Mouse (Mus musculus) cerebellum, postnatal 10 days (tissue): ENCODE data around the gene Mgll.

ENCODE experiments used
- DNase-seq, 2 experiments: peaks; one replicate each; pipeline ENCODE4 v3.0.0; 2021; ENCODE audit warnings: mixed read lengths in 2 of 2

Mgll gene

DNA sequence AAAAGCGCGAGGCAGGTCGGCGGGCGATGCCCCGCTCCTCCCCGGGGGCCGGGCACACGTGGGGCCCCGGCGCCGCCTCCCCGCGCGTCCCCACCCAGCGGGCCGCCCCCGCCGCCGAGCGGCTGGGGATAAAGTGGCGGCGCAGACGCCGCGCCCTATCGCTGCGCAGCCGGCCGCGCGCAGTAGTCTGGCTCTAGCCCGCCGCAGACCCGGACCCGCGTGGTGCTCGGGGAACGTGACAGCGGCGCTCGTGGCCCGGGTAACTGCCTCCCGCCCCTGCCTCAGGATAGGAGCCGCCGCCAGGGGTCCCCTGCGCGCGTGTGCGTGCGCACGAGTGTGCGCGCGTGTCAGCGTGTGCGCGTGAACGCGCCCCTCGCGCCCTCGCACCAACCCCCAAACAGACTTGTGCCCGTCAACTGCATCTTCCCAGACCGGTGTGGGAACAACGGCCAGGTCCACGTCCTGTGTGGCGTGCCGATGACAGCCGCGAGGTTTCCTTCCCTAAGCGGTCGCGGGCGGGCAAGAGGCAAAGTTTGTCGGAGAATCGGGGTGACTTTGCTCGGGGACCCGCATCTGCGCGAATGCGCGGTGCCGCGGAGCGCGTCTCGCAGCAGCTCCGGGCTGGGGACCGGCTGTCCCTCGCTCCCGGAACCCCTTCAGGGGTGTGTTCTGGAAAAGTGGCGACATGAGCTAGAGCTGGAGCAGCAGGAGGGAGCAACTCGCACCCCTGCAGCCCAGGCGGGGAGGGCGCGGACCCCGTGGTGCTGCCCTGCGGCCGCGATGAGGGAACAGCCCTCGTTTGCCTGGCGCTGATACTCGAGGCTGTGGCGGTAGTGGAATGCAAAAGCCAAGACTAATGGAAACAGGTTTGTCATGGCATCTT lies at the start of gene Mgll:
Mgll (plus strand) TSS at position 100 of the 883 bp plus-strand sequence.
- DNase-seq = peak; percentile 88 to 89

DNA sequence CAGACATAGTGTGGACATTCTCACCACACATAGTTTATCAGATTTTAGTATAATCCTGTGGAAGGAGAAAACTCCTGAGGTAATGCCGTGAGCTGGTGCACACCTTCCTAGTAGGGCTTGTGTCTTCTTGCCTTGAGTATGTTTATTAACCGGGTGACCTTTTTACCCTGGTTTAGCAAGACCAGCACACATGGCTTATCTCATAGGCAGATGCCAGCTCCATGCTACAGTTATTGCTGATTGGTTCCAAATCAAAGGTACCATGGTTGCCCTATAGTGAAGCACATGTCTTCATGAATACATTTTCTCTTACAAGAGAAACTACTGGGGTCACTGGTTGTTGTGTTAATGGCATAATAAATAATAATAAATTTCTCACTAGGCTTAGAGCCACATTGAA lies 48.4 kb upstream of the Mgll start:
- DNase-seq = no peak

DNA sequence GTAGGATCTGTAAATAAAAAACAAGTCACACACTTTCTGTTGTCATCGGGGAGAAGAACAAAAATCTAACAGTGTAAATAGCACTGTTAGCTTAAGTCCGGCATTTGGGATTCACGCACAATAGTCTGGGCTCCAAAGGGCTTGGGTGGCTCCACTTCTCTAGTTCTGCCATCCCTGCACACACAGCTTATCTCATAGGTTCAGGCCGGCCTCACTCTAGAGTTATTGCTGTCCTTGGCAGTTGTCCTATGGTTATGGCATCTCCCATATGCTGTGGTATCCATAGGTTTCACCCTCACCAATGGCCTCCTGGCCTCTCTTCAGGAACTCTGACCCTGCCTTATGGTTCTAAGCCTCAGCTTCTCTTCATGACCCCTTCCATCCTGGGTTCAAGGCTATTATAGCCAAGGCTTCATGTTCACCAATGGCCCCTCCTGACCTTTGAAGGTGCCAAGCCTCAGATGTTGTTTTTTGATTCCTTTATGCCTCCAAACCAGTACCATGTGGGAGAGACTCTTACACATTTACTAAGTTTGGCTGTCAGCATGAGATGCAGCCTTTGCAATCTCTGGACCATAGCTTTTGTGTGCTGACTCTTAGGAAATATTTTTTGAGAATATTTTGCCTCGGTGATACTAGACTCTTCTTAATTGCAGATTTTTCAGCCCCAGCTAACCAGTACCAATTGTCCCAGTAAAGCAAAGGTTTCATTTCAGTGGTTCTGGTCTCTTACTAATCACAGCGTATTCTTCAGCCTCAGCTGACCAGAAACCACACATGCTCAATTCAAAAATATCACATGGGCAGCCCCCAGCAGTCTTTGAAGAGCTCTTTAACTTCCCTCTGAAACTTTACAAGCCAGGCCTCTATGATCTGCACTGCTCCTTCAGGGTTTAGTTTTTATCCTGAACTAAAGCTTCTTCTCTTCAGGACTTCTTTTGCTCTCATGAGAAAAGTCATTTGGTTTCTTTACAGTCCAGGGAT lies 47.2 kb upstream of the Mgll start:
- DNase-seq = no peak

DNA sequence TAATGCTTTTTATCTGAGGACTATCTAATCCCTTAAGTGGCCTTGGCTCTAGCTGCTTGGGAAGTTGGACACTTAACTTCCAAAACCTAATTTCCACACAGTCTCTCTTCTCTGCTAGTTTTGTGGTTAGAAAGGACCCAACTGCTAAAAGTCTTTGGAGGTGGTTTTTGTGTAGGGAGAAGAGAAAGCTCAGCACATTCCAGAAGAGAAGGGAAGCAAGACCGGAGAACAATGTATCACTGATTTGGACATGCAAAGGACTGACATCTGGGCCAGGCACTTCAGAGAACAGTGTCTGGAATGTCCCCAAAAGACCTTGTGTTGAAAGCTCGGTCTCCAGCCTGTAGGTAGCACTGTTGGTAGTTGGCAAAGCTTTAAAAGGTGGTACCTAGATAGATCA lies 46.5 kb upstream of the Mgll start:
- DNase-seq = no peak

DNA sequence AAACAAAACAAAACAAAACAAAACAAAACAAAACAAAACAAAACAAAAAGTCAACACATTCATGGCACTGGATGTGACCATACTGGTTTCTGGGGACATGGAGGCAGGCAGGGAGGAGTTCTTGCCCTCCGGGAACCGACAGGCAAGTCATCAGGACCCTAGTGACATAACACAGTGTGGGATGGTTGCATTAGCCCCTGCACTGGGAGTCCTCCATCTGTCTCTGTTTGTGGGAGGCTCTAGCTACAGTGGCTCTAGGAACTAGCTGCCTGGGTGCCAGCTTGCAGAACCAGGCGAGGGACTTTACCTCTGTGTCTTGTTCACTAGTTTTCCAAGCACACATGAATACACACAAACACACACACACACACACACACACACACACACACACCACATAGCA lies 43.2 kb upstream of the Mgll start:
- DNase-seq = no peak

DNA sequence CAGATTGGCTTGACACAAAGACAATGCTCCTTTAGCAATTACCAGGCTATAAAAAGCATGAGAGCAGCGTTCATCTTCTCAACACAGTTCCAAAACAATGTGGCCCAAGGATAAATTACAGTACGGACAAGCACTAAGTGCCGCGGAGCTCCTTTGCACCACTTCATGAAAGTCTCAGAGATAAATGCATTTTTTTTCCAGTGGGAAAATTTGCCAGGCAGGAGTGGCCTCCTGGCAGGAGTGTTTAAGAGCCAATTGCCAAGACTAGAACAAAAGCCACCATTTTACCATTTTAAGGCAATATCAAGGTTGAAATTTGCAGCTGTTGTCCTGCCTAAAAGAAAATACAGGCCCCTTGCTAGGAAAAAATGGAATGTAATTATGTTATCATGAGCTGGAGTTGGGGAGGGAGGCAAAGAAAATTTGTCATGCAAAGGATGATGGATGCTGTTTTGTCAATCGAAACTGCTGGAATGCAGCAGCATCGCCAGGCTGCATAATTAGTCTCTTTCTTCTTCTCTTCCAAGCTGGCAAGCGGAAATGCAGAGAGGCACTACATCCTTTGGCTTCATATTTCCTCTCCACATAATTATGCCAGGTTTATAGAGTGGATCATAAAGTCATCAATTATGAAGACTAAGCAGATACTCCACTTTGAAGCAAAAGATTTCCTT lies 40.7 kb upstream of the Mgll start:
- no peak for DNase-seq

DNA sequence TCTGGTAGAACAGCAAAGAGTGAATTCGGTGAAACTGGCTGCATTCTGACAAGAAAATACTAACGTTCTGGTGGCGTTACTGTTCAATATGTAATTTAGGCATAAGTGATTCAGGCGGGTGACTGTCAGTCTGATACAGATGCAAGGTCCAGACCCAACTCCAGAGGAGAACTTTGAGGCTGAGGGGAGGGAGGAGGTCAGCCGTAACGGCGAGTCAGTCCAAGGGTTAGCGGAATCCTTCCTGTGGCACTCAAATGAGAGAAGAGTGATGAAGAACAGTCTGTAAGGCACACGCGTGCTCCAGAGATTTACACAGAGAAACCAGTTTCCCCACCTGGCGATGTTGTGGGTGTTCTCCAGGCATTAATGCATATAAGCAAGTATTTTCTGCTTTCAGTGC lies 36.0 kb upstream of the Mgll start:
- DNase-seq = no peak

DNA sequence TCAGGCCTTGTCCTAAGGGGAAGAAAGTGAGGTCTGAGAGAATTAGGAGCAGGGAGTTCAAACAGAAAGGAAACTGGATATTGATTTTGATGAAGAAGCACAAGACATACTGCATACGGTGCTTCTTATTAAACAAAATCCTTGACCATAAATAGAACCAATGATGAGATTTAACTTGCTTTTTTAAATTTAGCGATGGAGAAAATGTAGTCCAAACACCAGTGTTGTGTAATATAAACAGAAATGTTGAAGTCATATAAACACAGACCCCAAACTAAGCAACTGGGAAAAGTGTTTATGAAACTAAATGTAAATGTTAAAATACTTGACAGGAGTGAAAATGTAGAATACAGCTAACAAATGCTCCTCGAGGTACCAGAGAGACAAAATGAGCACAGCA lies 35.5 kb upstream of the Mgll start:
- DNase-seq = no peak

DNA sequence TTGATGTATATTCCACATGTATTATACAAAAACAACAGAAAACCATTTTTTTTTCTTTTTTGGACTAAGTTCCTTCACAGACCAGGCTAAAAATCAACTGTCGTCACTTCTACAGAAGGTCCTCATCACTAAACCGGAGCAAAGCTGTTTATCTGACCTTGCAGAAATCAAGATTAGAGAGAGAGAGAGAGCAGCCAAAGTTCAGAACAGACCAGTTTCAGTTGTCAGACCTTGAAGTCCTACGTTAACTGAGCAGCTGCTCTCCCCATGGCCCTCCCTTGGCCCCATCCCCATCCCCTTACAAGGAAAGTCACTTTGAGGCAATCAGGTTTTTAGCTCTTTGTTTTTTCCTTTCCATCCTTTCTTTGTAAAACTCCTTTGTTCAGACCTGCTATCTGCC lies 34.0 kb upstream of the Mgll start:
- DNase-seq = no peak

DNA sequence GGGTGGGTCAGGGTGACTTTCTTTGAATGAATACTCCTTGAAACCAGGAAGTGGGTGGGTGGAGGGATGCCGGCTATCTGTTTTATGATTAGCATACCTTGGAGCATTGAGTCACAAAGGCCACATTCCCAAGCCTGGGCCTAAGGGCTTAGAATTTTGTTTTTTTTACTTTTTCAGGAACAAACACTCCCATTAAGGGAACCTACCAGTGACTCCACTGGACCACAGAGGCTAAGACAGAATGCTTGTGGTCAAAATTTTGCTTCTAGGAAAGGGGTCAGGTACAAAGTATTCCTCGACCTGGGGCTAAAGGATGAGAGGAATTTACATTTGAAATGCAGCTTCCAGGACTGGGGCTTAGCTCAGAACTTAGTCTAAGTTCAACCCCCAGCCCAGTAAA lies 32.9 kb upstream of the Mgll start:
- no peak for DNase-seq

DNA sequence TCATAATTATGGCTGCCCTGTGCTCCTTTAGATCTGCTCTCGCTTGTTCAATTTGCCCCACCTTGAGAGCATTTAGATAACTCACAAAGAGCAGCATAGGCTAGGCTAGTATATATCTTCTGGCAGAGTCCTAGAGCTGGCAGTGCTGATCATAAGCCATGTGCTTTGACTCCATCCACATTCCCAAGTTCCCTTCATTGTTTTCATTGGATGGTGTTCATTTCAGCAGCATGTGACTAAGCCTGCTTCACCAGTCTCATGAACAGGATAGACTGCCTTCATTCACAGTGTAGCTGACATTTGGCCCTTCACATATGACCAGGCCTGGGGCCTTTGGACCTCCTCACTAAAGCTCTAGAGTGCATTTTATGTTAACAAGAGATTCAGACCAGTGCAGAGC lies 21.3 kb upstream of the Mgll start:
- DNase-seq = no peak

DNA sequence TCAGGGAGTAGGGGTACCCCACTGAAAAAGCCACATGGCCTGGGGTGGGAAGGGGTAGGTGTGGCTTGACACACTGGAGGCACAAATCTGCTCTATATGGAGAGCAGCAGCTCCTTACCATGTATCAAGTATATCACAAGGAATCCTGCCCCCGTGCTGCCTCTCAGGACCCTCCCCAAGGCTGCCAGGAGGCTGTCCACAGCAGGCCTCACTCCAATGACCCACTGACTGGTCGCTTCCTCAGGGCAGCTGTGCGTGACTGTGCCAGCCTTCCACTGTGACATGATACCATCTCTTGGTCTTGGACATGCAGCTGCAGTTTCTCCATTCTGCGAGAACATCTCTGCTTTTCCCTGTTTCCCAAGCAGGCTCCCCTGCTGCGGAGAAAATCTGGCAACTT lies 20.5 kb upstream of the Mgll start:
- peak in 1 of 2 experiments; percentile 28 for DNase-seq

DNA sequence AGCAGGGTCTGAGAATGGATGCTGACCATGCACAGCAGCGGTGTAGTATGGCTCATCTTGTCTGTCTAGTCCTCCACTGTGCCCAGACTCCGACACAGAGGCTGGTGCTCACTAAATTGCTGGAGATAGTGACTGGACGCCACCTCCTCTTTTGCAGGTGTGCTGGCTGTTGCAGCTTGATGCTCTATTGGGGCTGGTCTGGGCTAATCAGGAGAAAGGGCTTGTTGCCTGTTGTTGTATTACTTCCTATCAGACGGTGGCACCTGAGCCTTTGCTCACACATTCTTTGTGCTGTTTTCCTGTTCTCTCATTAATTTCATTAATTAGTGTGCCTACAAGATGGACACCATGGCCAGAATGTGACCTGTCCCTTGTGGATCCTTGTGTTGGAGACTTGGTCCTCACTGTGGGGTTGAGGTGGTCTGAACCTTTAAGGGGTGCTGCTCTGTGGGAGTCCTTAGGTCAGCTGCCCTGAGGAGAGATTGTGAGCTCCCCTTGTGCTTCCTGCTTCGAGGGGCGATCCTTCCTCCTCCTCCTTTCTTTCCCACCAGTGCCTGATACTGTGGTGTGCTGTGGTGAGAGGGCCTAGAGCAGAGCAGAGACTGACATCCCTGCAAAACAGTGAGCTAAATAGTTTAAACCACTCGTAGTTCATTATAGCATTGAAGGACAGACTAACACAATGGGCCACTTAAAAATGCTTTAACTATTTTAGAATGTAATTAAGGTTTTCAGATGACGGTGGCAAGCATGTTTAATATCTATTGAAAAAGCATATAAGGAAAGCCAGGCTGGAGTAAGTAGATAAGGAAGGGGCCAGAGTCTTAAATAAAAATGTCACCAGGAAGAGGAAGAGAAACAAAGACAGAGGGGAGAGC lies 15.6 kb upstream of the Mgll start:
- no peak for DNase-seq

DNA sequence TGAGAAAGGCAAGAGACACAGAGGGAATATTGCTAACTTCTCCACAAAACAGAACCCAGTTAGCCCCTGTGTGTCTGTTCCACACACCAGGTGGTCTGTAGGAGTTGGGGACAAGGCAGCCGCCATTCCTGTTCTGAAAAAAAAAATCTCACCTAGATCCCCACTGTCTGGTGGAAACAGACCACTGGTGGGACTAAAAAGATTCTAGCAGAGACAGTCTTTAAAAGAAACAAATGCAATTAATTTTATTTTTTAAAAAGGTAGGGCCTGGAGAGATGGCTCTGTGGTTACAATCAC lies 15.0 kb upstream of the Mgll start:
- DNase-seq = no peak

DNA sequence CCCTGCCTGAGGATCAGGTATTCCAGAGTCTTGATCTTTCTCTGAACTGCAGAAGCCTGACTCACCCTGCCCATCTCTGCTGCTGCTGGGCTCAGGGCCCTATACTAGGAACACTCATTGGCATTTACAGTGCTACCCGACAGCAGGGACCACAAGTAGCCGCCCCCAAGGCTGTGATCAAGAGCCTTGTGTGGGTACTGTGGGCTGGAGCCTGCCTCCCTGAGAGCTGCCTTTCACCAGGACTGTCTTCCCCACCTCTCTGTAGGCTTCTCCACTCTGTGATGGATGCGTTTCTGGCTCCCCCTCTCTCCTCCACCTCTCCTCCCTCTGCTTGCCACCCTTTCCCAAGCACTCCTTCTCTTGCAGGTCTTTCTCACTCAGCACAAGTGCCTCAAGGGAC lies 12.9 kb upstream of the Mgll start:
- no peak for DNase-seq

DNA sequence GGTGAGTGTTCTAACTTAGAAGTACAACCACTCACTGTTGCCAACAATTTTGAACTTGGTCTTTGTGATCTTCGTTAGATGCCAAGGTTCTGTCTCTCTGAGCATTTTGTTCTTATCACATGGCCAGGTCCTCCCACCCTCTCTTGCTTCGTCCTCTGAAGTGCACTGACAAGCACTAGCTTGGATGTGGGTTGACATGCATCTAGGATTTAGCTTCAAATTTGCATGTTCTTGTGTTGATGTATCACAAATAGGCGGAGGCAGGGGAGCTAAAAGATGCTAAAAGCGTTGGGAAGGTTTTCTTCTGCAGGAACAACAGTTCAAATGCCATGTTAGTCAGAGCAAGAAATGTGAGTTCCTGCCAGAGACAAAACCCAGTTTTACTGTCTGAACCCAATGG lies 12.1 kb upstream of the Mgll start:
- no peak for DNase-seq

DNA sequence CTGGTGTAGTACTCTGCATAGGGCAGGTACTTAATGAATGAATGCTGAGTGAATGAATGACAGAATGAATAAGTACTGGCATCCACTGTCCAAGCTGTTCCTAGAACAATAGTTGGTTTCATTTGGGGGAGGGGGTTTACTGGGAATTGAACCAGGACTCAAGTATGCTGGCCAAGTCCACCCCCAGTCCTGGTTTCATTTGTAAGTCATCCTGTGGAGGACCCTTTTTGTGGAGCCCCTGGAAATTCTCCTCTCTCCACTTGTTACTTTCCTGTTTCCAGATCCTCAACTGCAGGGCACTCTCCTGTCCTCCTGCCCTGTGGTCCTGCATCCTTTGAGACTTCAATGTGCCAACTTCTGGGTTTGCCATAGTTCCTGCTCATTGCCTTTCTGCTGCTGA lies 10.9 kb upstream of the Mgll start:
- no peak for DNase-seq

DNA sequence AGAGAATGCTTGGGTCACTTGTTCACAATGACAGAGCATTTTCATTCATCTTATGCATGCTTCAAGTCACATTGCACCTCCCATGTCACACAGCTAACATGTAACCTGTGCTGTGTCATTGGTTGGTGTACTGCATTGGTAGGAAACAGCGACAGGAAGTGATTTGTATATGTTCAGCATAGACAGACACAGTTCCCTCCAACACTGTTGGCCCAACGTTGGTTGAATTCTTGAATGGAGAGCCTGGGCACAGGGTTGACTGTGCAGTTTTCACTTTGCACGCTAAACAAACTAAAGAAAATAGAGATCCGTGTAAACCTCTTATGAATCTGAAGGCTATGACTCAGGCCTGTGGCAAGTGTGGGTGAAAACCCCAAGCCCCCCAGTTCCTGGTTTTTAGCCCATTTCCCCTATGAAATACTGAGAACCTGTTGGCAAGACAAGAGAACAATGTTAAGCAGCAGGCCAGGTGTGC lies 10.0 kb upstream of the Mgll start:
- DNase-seq = no peak

DNA sequence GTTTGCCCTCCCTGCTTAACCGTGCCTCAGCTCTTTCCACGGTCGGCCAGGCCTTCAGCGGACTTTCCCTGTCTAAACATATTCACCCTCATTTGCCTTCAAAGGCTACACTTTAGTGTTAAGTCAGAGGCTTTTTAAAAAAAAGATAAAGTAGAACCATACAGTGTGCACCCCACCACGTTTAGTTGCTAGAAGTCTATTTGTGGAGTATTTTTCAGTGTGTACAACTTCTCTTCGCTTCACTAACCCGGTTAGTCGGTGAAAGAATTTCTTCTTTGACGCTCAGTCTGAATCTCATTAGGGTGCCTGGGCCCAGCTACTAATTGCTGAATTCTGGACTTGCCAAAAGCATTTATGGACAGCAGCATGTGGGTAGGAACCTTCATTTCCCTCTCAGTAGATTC lies 8.8 kb upstream of the Mgll start:
- no peak for DNase-seq

DNA sequence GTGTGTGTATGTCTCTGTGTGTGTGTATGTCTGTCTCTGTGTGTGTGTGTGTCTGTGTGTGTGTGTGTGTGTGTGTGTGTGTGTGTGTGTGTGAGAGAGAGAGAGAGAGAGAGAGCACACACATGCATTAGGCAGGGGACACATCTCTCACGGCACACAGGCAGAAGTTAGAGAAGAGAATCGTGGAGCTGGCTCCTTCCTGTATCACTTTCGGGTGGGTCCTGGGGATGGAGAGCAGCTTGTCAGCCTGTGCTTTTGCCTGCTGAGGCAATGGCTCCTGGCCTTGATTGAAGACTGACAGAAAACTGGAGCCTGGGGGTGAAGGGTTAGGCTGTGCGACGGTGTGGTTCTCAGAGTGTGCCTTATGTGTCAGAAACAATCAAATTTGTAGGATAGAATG lies 8.2 kb upstream of the Mgll start:
- no peak for DNase-seq

DNA sequence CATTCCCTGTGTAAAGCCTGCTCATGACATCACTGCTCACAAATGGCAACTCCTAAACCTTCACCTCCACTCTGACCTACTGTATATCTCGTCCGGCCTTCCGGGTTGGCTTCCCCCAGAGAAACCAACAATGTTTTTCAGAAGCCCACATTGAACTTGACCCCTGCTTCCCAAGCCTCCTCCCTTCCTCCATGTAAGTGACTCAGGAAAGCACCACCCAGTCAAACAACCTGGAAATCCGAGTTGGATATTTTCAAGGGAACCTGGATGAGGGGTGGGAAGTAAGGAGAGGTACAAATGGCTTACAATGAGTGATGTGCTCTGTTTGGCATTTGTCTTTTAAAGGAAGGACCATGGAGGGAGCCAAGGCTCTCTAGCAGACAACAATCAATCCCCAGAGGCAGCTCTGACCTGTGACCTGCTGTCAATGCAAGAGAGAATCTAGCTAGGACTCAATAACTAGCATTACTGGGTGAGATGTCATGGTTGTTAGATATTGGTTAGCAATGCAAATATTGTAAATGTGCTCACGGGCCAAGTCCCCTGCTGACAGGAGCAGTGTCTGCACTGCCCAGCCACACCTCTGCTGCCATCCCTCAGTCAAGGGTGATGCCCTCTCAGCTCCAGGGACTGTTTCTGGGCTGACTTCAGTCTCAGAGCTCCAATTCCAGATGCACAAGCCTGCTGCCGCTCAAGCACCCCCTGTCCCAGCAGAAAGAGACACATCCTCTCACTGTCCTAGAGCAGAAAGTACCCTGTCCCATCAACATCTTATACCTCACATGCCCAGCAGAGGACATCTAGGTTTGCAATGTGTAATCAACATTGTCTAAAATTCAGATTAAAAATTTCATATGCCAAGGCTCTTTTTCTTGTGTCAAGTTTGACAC lies 6.8 kb upstream of the Mgll start:
- no peak for DNase-seq
